Mouse (Mus musculus) erythroblast, embryonic 14.5 days (primary cell): ENCODE results near the gene Asb17.

Experiments
- GATA1 ChIP-seq: IDR thresholded peaks from 2 replicates; pipeline ENCODE4 v1.6.1; 2012; ENCODE audit warnings: low read length, inconsistent platforms, mixed read lengths
- TAL1 ChIP-seq: IDR thresholded peaks from 3 replicates; pipeline ENCODE4 v1.6.1; 2012; ENCODE audit warnings: low read length, inconsistent platforms, mixed read lengths

GRCm38 (mm10) chr3:153904586-153904985, 60.6 kb downstream of the Asb17 start:
- no peak for TF ChIP-seq GATA1
- TF ChIP-seq TAL1: no peak
